Mouse (Mus musculus) forebrain, embryonic 12.5 days (tissue): Measurements from ENCODE around the gene Sertad1. TPM values are rescaled to one million over a fixed set of nuclear protein-coding genes. Genes with fewer than 3 reads are reported as not detected.

Experiments used
- ATAC-seq: fragments of 200-750 bp; cut with Nextera tagmentation; 2 replicates; pipeline ENCODE4 v1.8.0; 2017; ENCODE audit warnings: moderate TSS enrichment; ENCODE audit not compliant: low FRiP score
- H3K27ac ChIP-seq: fragments of 300-500 bp; sonication (generic); 2 replicates; pipeline ENCODE4 v1.5.1; 2016; ENCODE audit warnings: mild to moderate bottlenecking
- H3K27me3 ChIP-seq: fragments of 300-500 bp; sonication (generic); 2 replicates; pipeline ENCODE4 v1.6.1; 2016; ENCODE audit warnings: mild to moderate bottlenecking
- H3K36me3 ChIP-seq: fragments of 300-500 bp; sonication (generic); replicated peaks from 2 replicates; pipeline ENCODE4 v1.6.1; 2016; ENCODE audit warnings: mild to moderate bottlenecking
- H3K4me1 ChIP-seq: fragments of 300-500 bp; sonication (generic); 2 replicates; pipeline ENCODE4 v1.6.1; 2016
- H3K4me2 ChIP-seq: fragments of 300-500 bp; sonication (generic); 2 replicates; pipeline ENCODE4 v1.6.1; 2016; ENCODE audit warnings: mild to moderate bottlenecking, moderate library complexity
- H3K4me3 ChIP-seq: fragments of 300-500 bp; sonication (generic); replicated peaks from 2 replicates; pipeline ENCODE4 v1.5.1; 2016; ENCODE audit warnings: mild to moderate bottlenecking
- H3K9ac ChIP-seq: fragments of 300-500 bp; sonication (generic); 2 replicates; pipeline ENCODE4 v1.6.1; 2016; ENCODE audit warnings: mild to moderate bottlenecking
- H3K9me3 ChIP-seq: fragments of 300-500 bp; sonication (generic); 2 replicates; pipeline ENCODE4 v1.6.1; 2016
- WGBS: fragments of 180-500 bp; shearing (Covaris S2); methylation state at CpG from one replicate; pipeline ENCODE4 v1.1.7; 2016; 5-methylcytosine and 5-hydroxymethylcytosine counted together
- polyA plus RNA-seq: library from polyadenylated mRNA; unstranded; fragments of >200 nt; fragmentation: Nextera tagmentation; extraction: Ambion mirVana; gene quantifications from 2 replicates; pipeline ENCODE4 v1.2.1, GENCODE M21; 2016

The Sertad1 gene
- polyA plus RNA-seq = 12.9 and 13.1 TPM in 2 replicates

DNA sequence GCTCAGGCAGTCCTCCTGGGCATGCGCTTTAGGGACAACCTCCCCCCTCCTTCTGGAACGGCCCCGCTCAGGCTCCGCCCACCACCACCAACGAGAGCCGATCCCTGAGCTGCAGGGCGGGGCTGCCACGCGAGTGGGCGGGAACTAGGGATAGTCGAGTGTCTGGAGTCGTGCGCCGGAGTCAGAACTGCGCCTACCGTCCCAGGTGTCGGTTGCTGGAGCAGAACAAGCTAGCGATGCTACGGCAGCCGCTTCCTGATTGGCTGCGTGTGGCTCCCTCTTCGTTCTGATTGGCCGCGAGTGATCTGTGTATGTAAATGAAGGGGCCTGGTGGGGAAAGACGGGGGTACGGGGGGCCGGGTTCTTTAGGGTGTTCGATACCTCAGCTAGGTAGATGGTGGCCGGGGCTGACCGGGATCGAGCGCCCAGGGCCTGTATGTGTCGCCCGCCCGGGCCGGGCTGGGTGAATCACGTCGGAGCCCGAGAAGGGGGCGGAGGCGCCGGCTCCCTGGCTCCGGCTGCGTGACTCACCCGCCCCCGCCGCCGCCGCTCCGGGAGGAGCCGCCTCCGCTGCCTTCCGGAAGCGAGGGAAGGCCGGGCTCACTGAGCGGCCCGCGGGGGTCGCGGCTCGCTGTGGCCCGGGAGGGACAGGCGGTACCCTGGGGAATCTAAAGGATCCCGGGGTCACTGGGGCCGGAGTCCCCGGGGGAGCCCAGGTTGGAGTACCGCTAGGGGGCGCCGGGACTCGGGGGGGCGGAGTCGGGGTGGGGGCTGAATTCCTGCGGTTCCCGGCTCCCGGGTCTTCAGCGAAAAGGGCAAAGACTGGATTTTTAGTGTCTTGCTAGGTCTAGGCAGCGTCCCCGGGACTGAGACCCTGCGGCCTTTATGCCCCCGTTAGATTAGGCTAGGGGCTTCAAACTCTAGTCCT is at the start of gene Sertad1:
TSS of gene Sertad1 (plus strand) at position 141 of the 928 bp plus-strand sequence.
- H3K9me3 ChIP-seq = no peaks in the 10 kb centered on the region
- H3K4me1 ChIP-seq = peaks cover 25% of the 10 kb centered on the region
- peaks cover 18% of the 10 kb centered on the region for H3K27me3 ChIP-seq
- peak within 1 kb of the TSS; percentile 93 for H3K27ac ChIP-seq
- ATAC-seq = peak; percentile 97
- H3K9ac ChIP-seq = peak within 1 kb of the TSS; percentile 71
- under 1% methylated on average over 65 of the region's 80 CpGs for WGBS
- H3K4me2 ChIP-seq = peak within 1 kb of the TSS; percentile 65
- H3K36me3 ChIP-seq = no peaks in the 10 kb centered on the region
- H3K4me3 ChIP-seq = peak within 1 kb of the TSS; percentile 77

GRCm38 (mm10) chr7:27437544-27437943 is 49.2 kb upstream of the Sertad1 start:
- Histone ChIP-seq H3K9ac (no peak overlapping the region), H3K4me3 (no peak overlapping the region), H3K27me3 (peaks cover 24% of the 10 kb centered on the region), H3K36me3 (no peaks in the 10 kb centered on the region), H3K4me2 (no peak overlapping the region), H3K9me3 (0 out of 2 replicates have a peak, but pooled peaks cover 3% of the 10 kb centered on the region), H3K27ac (no peak overlapping the region), H3K4me1 (no peaks in the 10 kb centered on the region; the same call in 1 of the 2 replicates)
- no peak for ATAC-seq
- WGBS = 65% methylated on average over 5 of the region's 5 CpGs

DNA sequence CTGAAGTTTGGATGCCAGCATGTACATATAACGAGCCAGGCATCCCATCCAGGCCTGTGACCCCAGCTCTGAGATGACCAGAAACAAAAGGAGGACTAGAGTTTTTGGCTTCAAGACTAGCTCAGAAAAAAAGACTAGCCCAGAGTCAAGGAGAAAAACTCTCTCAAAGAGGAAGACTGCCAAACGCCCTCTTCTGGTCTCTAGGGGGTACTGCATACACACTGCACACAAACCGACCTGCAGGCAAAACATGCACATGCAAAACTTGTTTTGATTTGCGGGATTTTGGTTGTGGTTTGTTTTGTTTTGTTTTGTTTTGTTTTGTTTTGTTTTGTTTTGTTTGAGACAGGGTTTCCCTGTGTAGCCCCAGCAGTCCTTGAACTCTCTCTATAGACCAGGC is 46.7 kb upstream of the Sertad1 start:
- Histone ChIP-seq H3K27ac (no peak overlapping the region), H3K4me3 (no peak overlapping the region), H3K9me3 (0 out of 2 replicates have a peak, but pooled peaks cover 3% of the 10 kb centered on the region), H3K4me1 (no peaks in the 10 kb centered on the region), H3K4me2 (no peak overlapping the region), H3K9ac (no peak overlapping the region), H3K27me3 (peaks cover 8% of the 10 kb centered on the region), H3K36me3 (no peaks in the 10 kb centered on the region)
- WGBS = 88% methylated on average over 4 of the region's 4 CpGs
- no peak for ATAC-seq

GRCm38 (mm10) chr7:27446051-27446450 is 40.7 kb upstream of the Sertad1 start:
- Histone ChIP-seq H3K9me3 (no peaks in the 10 kb centered on the region), H3K27ac (no peak overlapping the region), H3K36me3 (no peaks in the 10 kb centered on the region), H3K4me3 (peak overlapping the region; percentile 58), H3K4me2 (peak overlapping the region; percentile 97), H3K4me1 (peaks cover 24% of the 10 kb centered on the region), H3K27me3 (peaks cover 42% of the 10 kb centered on the region), H3K9ac (peak overlapping the region; percentile 70)
- no peak for ATAC-seq
- WGBS = 2% methylated on average over 15 of the region's 18 CpGs

GRCm38 (mm10) chr7:27446521-27447418 is 39.9 kb upstream of the Sertad1 start:
- 12% methylated on average over 37 of the region's 53 CpGs for WGBS
- Histone ChIP-seq H3K9me3 (no peaks in the 10 kb centered on the region), H3K4me2 (peak overlapping the region; percentile 97), H3K27ac (no peak overlapping the region), H3K27me3 (peaks cover 42% of the 10 kb centered on the region), H3K9ac (peak overlapping the region; percentile 70), H3K36me3 (no peaks in the 10 kb centered on the region), H3K4me3 (peak overlapping the region; percentile 58), H3K4me1 (peaks cover 24% of the 10 kb centered on the region)
- peak; percentile 39 for ATAC-seq

- Histone ChIP-seq H3K36me3 (no peaks in the 10 kb centered on the region), H3K4me3 (peak within 1 kb of the TSS; percentile 58), H3K4me2 (peak within 1 kb of the TSS; percentile 97), H3K27me3 (peaks cover 42% of the 10 kb centered on the region), H3K9me3 (no peaks in the 10 kb centered on the region), H3K27ac (peak within 1 kb of the TSS; percentile 15; the same call in 1 of the 2 replicates), H3K4me1 (peaks cover 24% of the 10 kb centered on the region), H3K9ac (peak within 1 kb of the TSS; percentile 70)
- ATAC-seq = peak; percentile 95
- 1% methylated on average over 53 of the region's 54 CpGs for WGBS
These were observed 39.1 kb upstream of the Sertad1 start, which contains the start of the genes Sptbn4 and Blvrb for GRCm38 (mm10) chr7:27447419-27448286. Gene Sptbn4, minus strand, starts transcription at chr7:27447686. Gene Blvrb, plus strand, starts transcription at chr7:27447978.

- WGBS = 52% methylated on average over 15 of the region's 15 CpGs
- H3K4me3 ChIP-seq = peak overlapping the region; percentile 51
- peak overlapping the region; percentile 97 for H3K4me2 ChIP-seq
- peaks cover 24% of the 10 kb centered on the region for H3K4me1 ChIP-seq
- H3K9ac ChIP-seq = no peak overlapping the region
- H3K27ac ChIP-seq = peak overlapping the region; percentile 15; the same call in 1 of the 2 replicates
- no peaks in the 10 kb centered on the region for H3K9me3 ChIP-seq
- H3K36me3 ChIP-seq = no peaks in the 10 kb centered on the region
- no peak for ATAC-seq
- peaks cover 42% of the 10 kb centered on the region for H3K27me3 ChIP-seq
These were observed 38.1 kb upstream of the Sertad1 start for GRCm38 (mm10) chr7:27448421-27449206.

GRCm38 (mm10) chr7:27449256-27449862 is 37.4 kb upstream of the Sertad1 start:
- H3K4me3 ChIP-seq = no peak overlapping the region
- H3K27ac ChIP-seq = 0 out of 2 replicates have a peak overlapping the region, but pooled peaks have one; percentile 15
- H3K27me3 ChIP-seq = peaks cover 41% of the 10 kb centered on the region
- peaks cover 24% of the 10 kb centered on the region for H3K4me1 ChIP-seq
- no peak overlapping the region for H3K9ac ChIP-seq
- ATAC-seq = no peak
- no peaks in the 10 kb centered on the region for H3K36me3 ChIP-seq
- WGBS = 62% methylated on average over 10 of the region's 10 CpGs
- no peak overlapping the region for H3K4me2 ChIP-seq
- H3K9me3 ChIP-seq = no peaks in the 10 kb centered on the region

DNA sequence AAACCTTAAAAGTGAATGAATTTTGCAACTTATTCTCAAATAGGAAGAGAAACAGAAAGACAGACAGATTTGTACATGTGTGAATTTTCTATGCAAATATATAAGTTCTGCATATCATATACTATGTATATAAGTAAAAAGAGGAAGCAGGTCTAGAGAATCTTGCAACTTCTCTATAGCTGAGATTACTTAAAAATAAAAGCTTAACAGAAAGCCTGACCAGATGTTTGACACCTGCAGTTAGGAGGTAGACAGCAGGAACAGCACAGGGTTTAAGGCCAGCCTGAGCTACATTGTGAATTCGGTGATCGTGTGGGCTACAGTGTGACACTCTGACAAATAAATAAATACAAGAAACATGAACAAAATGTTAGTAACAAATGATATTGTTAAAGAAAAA is 35.4 kb upstream of the Sertad1 start:
- Histone ChIP-seq H3K27me3 (peaks cover 21% of the 10 kb centered on the region), H3K4me3 (no peak overlapping the region), H3K36me3 (no peaks in the 10 kb centered on the region), H3K4me2 (no peak overlapping the region), H3K4me1 (peaks cover 17% of the 10 kb centered on the region), H3K9ac (no peak overlapping the region), H3K27ac (no peak overlapping the region), H3K9me3 (no peaks in the 10 kb centered on the region)
- WGBS = 96% methylated on average over 2 of the region's 2 CpGs
- no peak for ATAC-seq

- H3K4me3 ChIP-seq = no peak overlapping the region
- 55% methylated on average over 13 of the region's 13 CpGs for WGBS
- no peak overlapping the region for H3K9ac ChIP-seq
- H3K36me3 ChIP-seq = no peaks in the 10 kb centered on the region
- 0 out of 2 replicates have a peak, but pooled peaks cover 8% of the 10 kb centered on the region for H3K4me1 ChIP-seq
- H3K27me3 ChIP-seq = peaks cover 11% of the 10 kb centered on the region; the same call in 1 of the 2 replicates
- H3K9me3 ChIP-seq = no peaks in the 10 kb centered on the region
- no peak overlapping the region for H3K4me2 ChIP-seq
- H3K27ac ChIP-seq = no peak overlapping the region
- ATAC-seq = no peak
These were observed 34.4 kb upstream of the Sertad1 start for GRCm38 (mm10) chr7:27452206-27452770.
